8 mouse cellular contexts compared by ENCODE assay signal in the genomic region with DNA sequence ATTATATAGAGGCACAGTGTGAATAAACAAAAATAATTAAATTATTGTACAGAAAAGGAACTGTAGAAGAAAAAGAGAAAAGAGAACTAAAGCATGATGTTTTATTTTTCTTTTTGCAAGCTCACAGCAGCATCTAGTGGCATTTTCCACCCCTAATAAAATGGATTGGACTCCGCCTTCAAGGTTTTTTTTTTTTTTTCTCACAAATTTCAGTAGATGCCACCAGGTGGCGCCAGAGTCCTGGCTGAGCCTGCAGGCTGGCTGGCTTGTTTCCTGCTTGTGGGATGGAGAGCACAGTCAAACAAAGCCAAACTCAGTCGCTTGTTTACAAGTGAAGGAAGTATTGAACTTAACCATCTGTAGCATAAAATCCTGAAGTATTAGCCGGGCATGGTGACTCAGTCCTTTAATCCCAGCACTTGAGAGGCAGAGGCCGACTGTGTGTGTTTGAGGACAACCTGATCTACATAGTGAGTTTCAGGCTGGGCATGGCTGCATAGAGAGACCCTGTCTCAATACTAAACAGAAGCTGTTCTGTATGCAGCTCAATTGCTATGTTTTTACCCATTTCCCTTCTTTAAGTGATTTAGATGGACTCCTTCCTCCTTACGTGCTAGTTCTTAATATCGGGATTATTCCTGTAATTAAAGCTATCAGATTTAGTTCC.
DNase-seq lines count a peak whose midpoint lies in the region; ATAC-seq and TF ChIP-seq lines count a peak whose summit lies in the region.

No protein-coding gene starts in this region.

- TF ChIP-seq CTCF in Patski (IDR thresholded peaks at IDR 0.05) = peak; percentile 94
- peak; percentile 97 for TF ChIP-seq CTCF in layer of hippocampus, adult 2 months (conservative IDR thresholded peaks at IDR 0.05)

- H3K27me3 ChIP-seq in Patski = no peaks in the 10 kb centered on the region

- H3K27ac ChIP-seq in layer of hippocampus, adult 2 months = 0 out of 2 replicates have a peak overlapping the region, but pooled peaks have one; percentile 36

- DNase-seq in Patski (ENCODE audit: low read depth, low spot score) = peak; percentile 24
- DNase-seq in cerebellum, adult 8-10 months = peak; percentile 83
- peak; percentile 83 to 91 for DNase-seq in layer of hippocampus, adult 2 months (ENCODE audit: low spot score in 2 of 2)
- peak; percentile 78 for DNase-seq in lung, postnatal 25 days (ENCODE audit: low spot score)
- peak; percentile 89 for DNase-seq in retina, embryonic 14.5 days (ENCODE audit: low spot score)
- DNase-seq in urinary bladder, postnatal 14 days (ENCODE audit: low spot score) = peak; percentile 84

- POLR2A ChIA-PET in Patski (lab: Charles Lee) = interaction anchor here (0.6 kb wide), 1 partner anchor 161 kb away, joined by 3 read pairs; a partner anchor contains a TSS

- ATAC-seq in Patski = peak; percentile 60
- peak; percentile 89 for ATAC-seq in frontal cortex, adult (ENCODE audit: low TSS enrichment)
- ATAC-seq in hematopoietic stem cell, adult 5-6 weeks (replicated peaks in 1 of 2; ENCODE audit: insufficient read depth in 1 of 2, low FRiP score in 2 of 2, low TSS enrichment in 1 of 2, low read depth in 1 of 2, poor library complexity in 2 of 2, severe bottlenecking in 2 of 2) = peak; percentile 83 to 91

- in situ Hi-C loops in Patski (cut with MboI; ENCODE audit: low pct_unique_long_range_greater_than_20kb) = loop anchor here (5.0 to 25.0 kb wide), 2 partner anchors 382 to 1348 kb away; no protein-coding TSS in a partner anchor

- peak overlapping the region; percentile 15; the same call in 1 of the 2 replicates for H3K4me3 ChIP-seq in layer of hippocampus, adult 2 months

- CTCF ChIA-PET in Patski (lab: Charles Lee) = interaction anchor here (0.6 to 2.2 kb wide), 17 partner anchors 11 to 381 kb away, joined by 3 to 15 read pairs (median 3); no protein-coding TSS in a partner anchor

Comparison
In these comparisons a context has a peak if more than half of its experiments do, and no peak if none do; other contexts are left out.
1. Peak in every context shown above with its lines: DNase-seq, ATAC-seq, H3K4me3 ChIP-seq and H3K27ac ChIP-seq.
2. DNase-seq: peak in every context shown above with its lines; median percentile 89 in retina, embryonic 14.5 days; 87 in layer of hippocampus, adult 2 months; 84 in urinary bladder, postnatal 14 days; 83 in cerebellum, adult 8-10 months; 78 in lung, postnatal 25 days; 24 in Patski.